Comparison of ENCODE assay signal across 11 mouse cellular contexts in genomic region chr9:76989946-76990345, GRCm38 (mm10). TPM values are rescaled to one million over a fixed set of nuclear protein-coding genes. Genes with fewer than 3 reads are reported as not detected.
DNase-seq lines count a peak whose midpoint lies in the region; ATAC-seq and TF ChIP-seq lines count a peak whose summit lies in the region.
"Had no signal": no experiment of that assay in that cellular context is flagged by ENCODE, and none has a peak within 500 bp of the region (broad histone marks: within the 10 kb centered on the region; RNA-seq: fewer than 3 reads in every experiment).

No protein-coding gene starts in this region.

- in situ Hi-C loops in Patski (cut with MboI; ENCODE audit: low pct_unique_long_range_greater_than_20kb): loop anchor here (5.0 to 25.0 kb wide), 2 partner anchors 392 to 603 kb away; no protein-coding TSS in a partner anchor

- no peak for ATAC-seq in heart, postnatal 0 days (ENCODE audit: insufficient read depth, low read depth)
- ATAC-seq in Patski: no peak
- ATAC-seq in hindbrain, embryonic 14.5 days (ENCODE audit: low FRiP score): no peak
- ATAC-seq: intestine, embryonic 15.5 days had no signal

- no peaks in the 10 kb centered on the region for H3K36me3 ChIP-seq in heart, postnatal 0 days (replicated peaks; ENCODE audit: control insufficient read depth, insufficient read depth, low read length)
- H3K36me3 ChIP-seq in liver, adult 2 months (ENCODE audit: control insufficient read depth, insufficient read depth, low read length): no peaks in the 10 kb centered on the region
- H3K36me3 ChIP-seq in hindbrain, embryonic 14.5 days (replicated peaks; ENCODE audit: control insufficient read depth, insufficient read depth): no peaks in the 10 kb centered on the region
- H3K36me3 ChIP-seq: embryonic facial prominence, embryonic 15.5 days; intestine, embryonic 15.5 days; liver, embryonic 15.5 days had no signal

- no peak for TF ChIP-seq POLR2A in liver, adult 2 months (IDR thresholded peaks at IDR 0.05; ENCODE audit: extremely low read depth, insufficient read depth, low read length)

- H3K9me3 ChIP-seq in heart, postnatal 0 days (replicated peaks; ENCODE audit: control insufficient read depth, low read length): no peaks in the 10 kb centered on the region
- H3K9me3 ChIP-seq in hindbrain, embryonic 14.5 days (ENCODE audit: control insufficient read depth, low read length): no peaks in the 10 kb centered on the region
- H3K9me3 ChIP-seq: embryonic facial prominence, embryonic 15.5 days; intestine, embryonic 15.5 days; liver, embryonic 15.5 days had no signal

- no peaks in the 10 kb centered on the region for H3K79me2 ChIP-seq in liver, adult 2 months (ENCODE audit: control insufficient read depth, insufficient read depth, low read length)

- no peak for TF ChIP-seq EP300 in heart, postnatal 0 days (IDR thresholded peaks at IDR 0.05; ENCODE audit: low read depth)

- no peak overlapping the region for H3K4me2 ChIP-seq in heart, postnatal 0 days (ENCODE audit: low read depth, low read length)
- H3K4me2 ChIP-seq in hindbrain, embryonic 14.5 days (replicated peaks): no peak overlapping the region
- H3K4me2 ChIP-seq: embryonic facial prominence, embryonic 15.5 days; intestine, embryonic 15.5 days; liver, embryonic 15.5 days had no signal

- no peak overlapping the region for H3K4me3 ChIP-seq in heart, postnatal 0 days (ENCODE audit: low read depth, low read length)
- H3K4me3 ChIP-seq in liver, adult 2 months (ENCODE audit: insufficient read depth, low read depth, low read length): no peak overlapping the region
- no peak overlapping the region for H3K4me3 ChIP-seq in hindbrain, embryonic 14.5 days (replicated peaks; ENCODE audit: low read length)
- H3K4me3 ChIP-seq: embryonic facial prominence, embryonic 15.5 days; intestine, embryonic 15.5 days; liver, embryonic 15.5 days had no signal

- no peaks in the 10 kb centered on the region for H3K4me1 ChIP-seq in heart, postnatal 0 days (ENCODE audit: control insufficient read depth, insufficient read depth)
- no peaks in the 10 kb centered on the region for H3K4me1 ChIP-seq in liver, adult 2 months (ENCODE audit: control insufficient read depth, insufficient read depth, low read length)
- H3K4me1 ChIP-seq in hindbrain, embryonic 14.5 days (replicated peaks; ENCODE audit: control insufficient read depth, insufficient read depth, low read length): no peaks in the 10 kb centered on the region
- H3K4me1 ChIP-seq: embryonic facial prominence, embryonic 15.5 days; intestine, embryonic 15.5 days; liver, embryonic 15.5 days had no signal

- TF ChIP-seq CTCF in heart, postnatal 0 days (IDR thresholded peaks at IDR 0.05; ENCODE audit: low read depth): peak; percentile 69
- TF ChIP-seq CTCF in liver, adult 2 months (IDR thresholded peaks at IDR 0.05; ENCODE audit: low read depth, low read length): peak; percentile 22; the same call in 1 of the 2 replicates
- TF ChIP-seq CTCF in Patski (IDR thresholded peaks at IDR 0.05): peak; percentile 80

- POLR2A ChIA-PET in Patski (lab: Charles Lee): no interaction called here

- H3K27me3 ChIP-seq in heart, postnatal 0 days (ENCODE audit: control insufficient read depth, insufficient read depth, low read length): no peaks in the 10 kb centered on the region
- H3K27me3 ChIP-seq in liver, adult 2 months (ENCODE audit: control insufficient read depth, insufficient read depth, low read length): no peaks in the 10 kb centered on the region
- no peaks in the 10 kb centered on the region for H3K27me3 ChIP-seq in Patski
- no peaks in the 10 kb centered on the region for H3K27me3 ChIP-seq in hindbrain, embryonic 14.5 days (ENCODE audit: control insufficient read depth, insufficient read depth, low read length)
- H3K27me3 ChIP-seq: embryonic facial prominence, embryonic 15.5 days; intestine, embryonic 15.5 days; liver, embryonic 15.5 days had no signal

- peak; percentile 26 for DNase-seq in heart, postnatal 0 days (ENCODE audit: low spot score)
- DNase-seq in heart, adult 9 months (ENCODE audit: low spot score in 2 of 2): no peak
- no peak for DNase-seq in liver, adult 2 months (ENCODE audit: extremely low read depth, low read depth, low spot score)
- DNase-seq in liver (no peak), Patski (ENCODE audit: low read depth, low spot score) (no peak)
- peak; percentile 43 for DNase-seq in heart, postnatal 4 days
- no peak for DNase-seq in hindbrain, embryonic 14.5 days (ENCODE audit: low spot score)
- DNase-seq: right cerebral cortex, postnatal 25 days had no signal

- no peak overlapping the region for H3K9ac ChIP-seq in heart, postnatal 0 days (replicated peaks; ENCODE audit: low read depth, low read length)
- H3K9ac ChIP-seq in liver, adult 2 months (ENCODE audit: low read depth, low read length): no peak overlapping the region
- no peak overlapping the region for H3K9ac ChIP-seq in hindbrain, embryonic 14.5 days
- H3K9ac ChIP-seq: embryonic facial prominence, embryonic 15.5 days; intestine, embryonic 15.5 days; liver, embryonic 15.5 days had no signal

- H3K27ac ChIP-seq in heart, postnatal 0 days (ENCODE audit: low read depth): no peak overlapping the region
- no peak overlapping the region for H3K27ac ChIP-seq in liver, adult 2 months (replicated peaks; ENCODE audit: insufficient read depth, low read depth, low read length)
- no peak overlapping the region for H3K27ac ChIP-seq in hindbrain, embryonic 14.5 days
- H3K27ac ChIP-seq: embryonic facial prominence, embryonic 15.5 days; intestine, embryonic 15.5 days; liver, embryonic 15.5 days had no signal

- CTCF ChIA-PET in Patski (lab: Charles Lee): no interaction called here

RNA-seq across cellular contexts. Expression of gene Tinag, which starts 55.6 kb away (rescaled TPM):
- total RNA-seq in heart, postnatal 0 days (2014; rRNA removed; ENCODE audit: low replicate concordance): not detected in 2 replicates
- not detected in 2 replicates for polyA plus RNA-seq in heart, postnatal 0 days (2015; fragmentation: Nextera tagmentation; extraction: Ambion mirVana)
- 0.13 TPM in 1 of 2 replicates, not detected in the other for total RNA-seq in liver, adult 2 months (2014; rRNA removed)
- not detected in 2 replicates for polyA plus RNA-seq in liver, adult 2 months (2012; rRNA removed)
- polyA plus RNA-seq in Patski (2021): 5.0 TPM
- total RNA-seq in heart, postnatal 4 days (2021): not detected
- polyA plus RNA-seq in hindbrain, embryonic 14.5 days (2014; fragmentation: Nextera tagmentation; extraction: Ambion mirVana): not detected in 2 replicates

Comparison
In these comparisons a context has a peak if more than half of its experiments do, and no peak if none do; other contexts are left out.
1. DNase-seq: peak in heart, postnatal 0 days (single experiment) and heart, postnatal 4 days (single experiment); none in heart, adult 9 months (0 of 2), liver, adult 2 months (single experiment), liver (single experiment), Patski (single experiment) and hindbrain, embryonic 14.5 days (single experiment).
2. CTCF ChIP-seq: peak in every context shown above with its lines; median percentile 80 in Patski; 69 in heart, postnatal 0 days; 22 in liver, adult 2 months.